Mouse (Mus musculus) adrenal gland (tissue): ENCODE results near the gene Steap4.
"Not testable (repeated sequence)": the region's sequence is repeated elsewhere in the genome, so short reads cannot be mapped to it uniquely, and the experiment has no call there.

ENCODE experiments used
- intact Hi-C: fragments of 180-260 bp; cut with DNase I; formaldehyde crosslinking; loops from one replicate; pipeline ENCODE4 v1.15.1; 2025
- long read RNA-seq, 2 experiments: library from polyadenylated mRNA; unstranded; transcript quantifications; one replicate each; pipeline ENCODE4 v2.0.0; 2020; ENCODE audit warnings: borderline replicate concordance in 1 of 2; ENCODE audit not compliant: insufficient replicate concordance in 1 of 2

The Steap4 gene
- long read RNA-seq, experiment 1, transcript Steap4-201 (5 exons, 3,155 nt) = major isoform, 5 of 5 reads
- long read RNA-seq, experiment 1, partial matches to known transcripts = 0 of 5 reads
- long read RNA-seq, experiment 1, other reads (novel, unspliced or antisense) = 0 of 5 reads
- long read RNA-seq, experiment 2, transcript Steap4-201 (5 exons, 3,155 nt) = major isoform, 5 of 6 reads
- long read RNA-seq, experiment 2, partial matches to known transcripts = 0 of 6 reads
- long read RNA-seq, experiment 2, other reads (novel, unspliced or antisense) = 1 of 6 reads

DNA sequence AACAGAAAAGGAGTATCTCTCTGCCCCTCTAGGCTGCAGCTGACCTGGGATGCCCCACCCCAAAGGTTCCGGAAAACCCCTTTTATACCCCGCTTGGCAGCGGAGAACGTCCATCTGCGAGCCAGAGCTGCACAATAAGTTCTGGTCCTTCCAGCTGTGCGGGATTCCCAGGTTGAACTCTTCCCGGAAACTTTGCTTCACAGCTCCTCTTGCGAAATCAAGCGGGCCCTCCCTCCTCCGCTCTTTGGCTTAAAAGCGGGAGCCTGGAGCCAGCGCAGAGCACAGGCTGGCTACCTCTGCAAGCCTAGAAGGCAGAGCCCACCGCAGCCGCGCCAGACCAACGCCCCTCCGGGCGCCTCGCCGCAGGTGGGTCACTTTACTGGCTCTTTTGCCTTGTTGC lies at the start of gene Steap4:
Steap4 (plus strand) TSS at position 282 of the 400 bp plus-strand sequence.
- intact Hi-C loops = no loop called here

DNA sequence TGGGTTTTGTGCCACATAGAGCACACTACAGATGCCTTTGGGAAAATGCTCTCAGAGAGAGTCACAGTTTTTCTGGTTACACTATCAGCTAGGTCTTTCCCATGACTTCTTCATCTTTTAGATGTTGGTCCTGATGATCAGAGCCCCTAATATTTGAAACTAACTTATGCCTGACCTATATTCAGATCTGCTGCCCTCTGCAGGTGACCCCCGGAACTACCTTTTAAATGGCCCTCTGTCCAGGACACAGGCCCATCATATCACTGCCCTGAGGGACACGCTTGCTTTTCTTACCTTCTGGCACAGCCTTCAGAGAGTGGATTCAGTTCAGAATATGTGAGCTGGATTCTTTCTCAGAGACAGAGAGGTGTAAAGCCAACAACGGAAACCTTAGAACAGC lies 48.3 kb upstream of the Steap4 start:
- intact Hi-C loops = no loop called here

DNA sequence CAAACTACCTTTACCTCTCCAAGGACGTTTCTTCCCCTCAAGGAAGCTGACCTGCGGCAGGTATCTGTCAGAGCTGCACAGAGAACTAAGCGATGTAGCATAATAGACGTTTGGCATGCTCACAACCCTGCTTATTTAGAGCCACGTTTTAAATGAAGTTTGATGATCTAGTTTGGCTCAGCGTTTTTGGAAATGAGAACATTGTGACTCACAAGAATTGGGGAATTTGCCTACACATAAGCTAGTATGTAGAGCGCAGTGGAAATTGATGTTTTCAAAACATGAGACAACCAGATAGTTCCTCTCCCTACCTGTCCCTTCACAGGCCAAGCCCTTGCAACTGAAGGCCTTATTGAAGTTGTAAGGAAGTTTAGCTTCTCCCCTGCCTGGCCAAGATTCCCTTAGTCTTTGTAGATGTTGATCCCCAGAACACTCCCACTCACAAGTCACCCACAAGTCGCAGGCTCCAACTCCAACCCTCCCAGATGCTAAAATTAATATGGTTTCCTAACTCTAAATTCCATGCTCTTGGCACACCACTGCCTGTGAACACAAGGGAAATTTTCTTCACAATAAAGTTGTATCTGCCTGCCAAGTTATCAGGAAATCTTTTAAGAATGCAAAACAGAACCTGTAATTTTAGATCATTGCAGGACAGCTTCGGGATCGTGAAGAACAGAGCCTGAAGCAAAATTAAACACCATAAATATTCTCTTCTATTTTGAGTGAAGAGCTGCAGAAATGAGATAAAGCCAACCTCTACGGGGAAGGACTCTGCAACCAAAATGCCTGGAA lies 42.6 kb upstream of the Steap4 start:
- intact Hi-C loops = no loop called here

DNA sequence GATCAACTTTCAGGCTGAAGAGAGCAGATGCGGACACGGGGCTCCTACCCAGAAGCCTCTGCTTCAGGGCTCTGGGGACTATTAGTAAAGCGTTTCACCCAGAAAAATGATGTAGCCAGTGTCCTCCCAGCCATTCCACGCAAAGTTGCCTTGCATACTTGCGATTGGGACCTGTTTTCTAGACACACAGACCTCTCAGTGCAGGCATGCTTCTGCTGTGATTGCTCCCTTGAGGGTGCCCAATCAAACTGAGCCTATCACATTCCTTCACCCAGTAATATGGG lies 42.0 kb upstream of the Steap4 start:
- intact Hi-C loops = no loop called here

DNA sequence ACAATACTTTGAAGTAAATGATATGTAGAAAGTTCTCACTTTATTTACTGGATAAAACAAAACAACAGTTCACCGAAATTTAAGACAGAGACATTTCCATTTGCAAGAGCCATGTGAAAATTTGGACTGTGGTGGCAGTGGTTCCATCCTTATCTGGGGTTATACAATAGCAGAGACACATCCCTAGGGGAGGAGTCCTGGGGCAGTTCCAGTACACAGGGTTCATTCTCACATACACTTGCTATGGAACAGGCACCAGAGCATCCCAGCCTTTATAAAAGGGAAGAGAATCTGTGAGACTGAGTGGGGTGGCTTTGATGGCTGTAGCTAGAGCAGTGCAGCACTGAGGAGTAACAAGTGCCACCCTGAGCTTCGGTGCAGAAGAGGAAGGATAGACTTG lies 40.6 kb upstream of the Steap4 start:
- intact Hi-C loops = no loop called here

DNA sequence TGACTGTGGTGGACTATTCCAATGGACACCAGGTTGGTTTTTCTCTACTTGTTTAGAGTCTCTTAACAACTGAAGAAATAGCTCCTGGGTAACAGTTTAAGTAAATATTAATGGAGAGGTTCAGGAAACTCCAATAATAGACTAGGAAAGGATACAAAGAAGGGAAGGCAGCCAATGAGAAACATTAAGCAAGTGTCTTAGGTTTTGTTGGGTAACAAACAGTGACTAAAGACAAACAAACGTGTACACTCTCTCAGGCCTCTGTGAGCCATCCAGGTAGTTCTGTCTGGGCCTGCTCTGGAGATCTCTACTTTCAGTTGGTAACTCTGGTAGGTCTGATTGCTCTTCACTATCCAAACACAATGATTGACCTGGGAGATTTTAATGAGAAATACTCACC lies 37.5 kb upstream of the Steap4 start:
- intact Hi-C loops = no loop called here

DNA sequence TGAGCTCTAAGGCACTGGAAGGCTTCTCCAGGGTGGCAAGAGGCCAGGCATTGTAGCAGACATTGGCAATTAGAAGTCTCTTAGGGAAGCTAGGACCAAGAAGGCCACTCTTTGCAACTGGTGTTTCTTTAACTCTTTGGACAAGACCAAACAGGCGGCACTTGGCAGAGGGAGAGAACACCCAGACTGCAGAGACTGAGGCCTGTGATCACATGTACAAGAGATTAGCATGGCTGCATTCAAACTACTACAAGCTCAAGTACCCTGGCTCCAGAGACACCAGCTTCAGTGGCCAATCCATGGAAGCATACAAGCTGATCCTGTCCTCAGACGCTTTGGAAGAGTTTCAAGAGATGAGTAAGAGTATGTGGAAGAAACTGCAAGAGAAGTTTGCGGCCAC lies 36.6 kb upstream of the Steap4 start:
- intact Hi-C loops = no loop called here

DNA sequence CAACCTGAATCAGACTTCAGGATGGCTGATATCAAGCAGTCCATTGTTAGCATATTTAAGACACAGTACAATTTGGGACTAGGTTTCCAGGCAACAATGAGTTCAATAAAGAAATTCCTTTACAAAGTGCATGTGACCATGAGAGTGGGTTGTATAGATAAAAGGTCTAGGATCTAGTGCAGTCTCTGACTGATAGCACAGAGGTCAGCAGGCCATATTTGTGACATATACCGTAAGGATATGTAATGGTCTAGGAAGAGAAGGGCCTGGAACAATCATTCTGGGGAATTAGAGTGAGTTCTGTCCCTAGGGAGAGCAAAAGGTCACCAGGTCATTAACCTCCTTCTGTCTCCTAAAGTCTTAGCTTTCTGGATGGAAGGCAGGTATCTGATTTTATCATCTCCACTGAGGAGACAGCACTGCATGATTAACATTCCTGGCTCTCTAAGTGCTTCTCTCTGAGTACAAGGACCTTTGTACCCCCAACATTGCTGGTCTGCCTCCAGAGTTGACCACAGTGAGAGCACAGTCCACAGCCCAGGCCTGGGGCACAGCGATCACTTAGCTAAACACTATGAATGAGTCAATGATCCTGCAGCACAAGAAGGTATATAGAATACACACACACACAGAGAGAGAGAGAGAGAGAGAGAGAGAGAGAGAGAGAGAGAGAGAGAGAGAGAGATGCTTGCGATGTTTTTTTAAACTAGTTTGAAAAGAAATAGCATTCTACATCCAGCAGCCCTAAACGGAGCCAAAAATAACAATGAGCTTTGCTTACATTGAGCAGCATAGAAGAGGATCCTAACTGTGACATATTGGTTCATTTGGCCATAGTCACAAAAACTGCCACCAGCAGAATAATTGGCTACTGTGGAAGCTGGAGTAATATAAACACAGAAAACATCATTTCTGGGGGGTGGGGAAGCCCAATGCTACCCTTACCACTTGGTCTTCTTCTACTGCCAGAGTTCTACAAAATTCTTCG lies 27.7 kb upstream of the Steap4 start:
- intact Hi-C loops = no loop called here

DNA sequence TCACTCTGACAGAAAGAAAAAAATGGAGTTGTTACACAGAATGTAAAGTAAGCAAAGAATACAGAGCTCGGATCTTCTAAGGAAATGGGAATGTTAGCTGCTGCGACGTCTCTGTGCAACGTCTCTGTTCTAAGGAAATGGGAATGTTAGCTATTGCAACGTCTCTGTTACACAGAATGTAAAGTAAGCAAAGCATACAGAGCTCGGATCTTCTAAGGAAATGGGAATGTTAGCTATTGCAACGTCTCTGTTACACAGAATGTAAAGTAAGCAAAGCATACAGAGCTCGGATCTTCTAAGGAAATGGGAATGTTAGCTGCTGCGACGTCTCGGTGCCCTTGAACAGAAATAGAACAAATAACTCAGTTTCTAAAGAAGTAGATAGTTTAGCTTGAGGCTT lies 26.8 kb upstream of the Steap4 start:
- intact Hi-C loops = not testable (repeated sequence)

DNA sequence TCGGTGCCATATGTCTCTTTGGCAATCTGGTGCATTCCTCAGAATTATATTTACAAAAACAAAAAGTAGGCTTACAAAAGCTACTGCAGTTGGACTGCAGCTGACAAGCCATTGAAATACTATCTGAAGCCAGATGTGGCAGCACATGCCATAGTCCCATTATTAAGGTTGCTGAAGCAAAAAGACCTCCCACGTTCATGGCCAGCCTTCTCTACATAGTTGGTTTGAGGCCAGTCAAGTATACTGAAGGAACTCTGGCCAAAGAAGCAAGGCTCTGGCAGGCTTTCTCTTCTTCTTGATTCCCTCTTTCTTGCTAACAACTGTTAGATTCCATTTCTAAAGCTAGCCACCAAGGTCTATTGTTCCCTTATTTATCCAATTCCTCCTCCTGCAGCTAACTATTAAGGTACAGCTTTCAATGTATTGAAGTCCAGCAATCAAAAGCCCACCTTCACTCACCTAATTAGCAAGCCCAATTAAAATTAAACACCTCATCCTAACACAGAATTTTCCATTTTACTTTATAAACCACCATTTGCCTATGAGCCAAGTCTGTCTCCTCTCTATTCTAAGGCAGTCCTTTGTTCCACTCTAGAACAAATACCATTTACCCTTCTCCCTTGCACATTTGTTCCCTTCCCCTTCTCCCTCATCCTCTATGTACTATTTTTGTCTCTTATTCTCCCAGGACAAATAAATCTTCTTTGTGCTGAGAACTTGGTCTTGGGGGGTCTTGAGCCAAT lies 26.2 kb upstream of the Steap4 start:
- intact Hi-C loops = no loop called here

DNA sequence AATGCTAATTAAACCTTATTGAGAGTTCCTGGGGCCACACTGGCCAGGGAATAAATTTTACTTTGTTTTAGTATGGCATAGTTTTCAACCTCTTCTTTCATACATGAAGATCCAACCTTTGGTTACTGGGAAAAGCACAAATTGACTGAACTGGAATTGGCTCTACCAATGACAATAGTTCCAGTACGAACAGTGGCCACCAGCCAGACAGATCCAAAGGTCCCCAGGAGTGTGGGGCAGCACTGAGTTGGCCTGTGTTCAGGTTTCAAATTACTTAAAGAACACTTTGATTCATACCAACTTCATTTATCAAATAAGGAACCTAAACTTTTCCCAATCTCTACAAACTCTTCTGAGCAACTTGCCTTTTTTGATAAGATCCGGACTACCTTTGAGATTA lies 5.4 kb upstream of the Steap4 start:
- intact Hi-C loops = no loop called here

DNA sequence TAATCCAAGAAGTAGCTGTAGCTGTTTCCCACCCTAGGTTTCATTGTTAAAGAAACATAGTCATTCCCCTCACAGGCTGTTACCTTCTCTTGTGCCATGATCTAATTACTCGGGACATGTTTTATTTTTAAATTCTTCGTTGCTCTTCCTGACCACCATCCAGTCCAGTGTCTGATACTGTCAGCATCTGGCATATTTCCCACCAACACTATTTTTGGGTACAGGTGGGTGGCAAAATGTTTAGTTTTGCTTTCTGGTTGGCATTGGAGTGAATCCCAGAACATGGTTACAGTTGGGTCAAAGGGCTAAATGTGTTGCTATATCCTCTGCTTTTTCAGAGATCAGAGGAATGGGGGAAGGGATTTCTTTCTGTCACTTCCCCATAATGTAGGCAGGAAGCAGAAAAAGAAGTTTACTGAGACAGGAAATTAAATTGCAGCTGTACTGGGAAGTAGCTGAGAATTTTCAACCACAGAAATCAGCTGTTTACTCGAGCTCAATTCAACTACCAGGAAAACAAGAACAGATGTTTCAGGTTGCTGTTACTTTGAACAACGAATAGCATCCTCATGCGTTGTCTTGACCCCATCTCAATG lies 4.8 kb upstream of the Steap4 start:
- intact Hi-C loops = no loop called here

DNA sequence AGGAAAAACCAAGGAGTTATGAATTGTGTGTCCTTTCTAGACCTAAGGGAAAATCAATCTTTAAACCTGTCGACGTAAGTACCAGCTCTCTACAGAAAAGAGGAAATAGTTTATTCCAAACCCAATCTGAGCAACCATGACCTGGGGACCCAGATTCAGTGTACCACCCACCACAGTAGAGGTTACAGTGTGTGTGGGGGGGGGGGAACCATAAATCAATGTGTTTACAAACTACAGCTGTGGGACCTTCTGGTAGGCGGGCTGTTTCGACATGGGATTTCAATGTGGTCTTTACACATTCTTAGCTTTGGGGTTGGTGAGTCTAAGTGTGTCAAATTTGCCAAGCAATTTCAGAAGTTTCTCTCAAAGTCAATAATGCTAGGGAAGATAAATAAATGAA lies 2.2 kb upstream of the Steap4 start:
- intact Hi-C loops = no loop called here

DNA sequence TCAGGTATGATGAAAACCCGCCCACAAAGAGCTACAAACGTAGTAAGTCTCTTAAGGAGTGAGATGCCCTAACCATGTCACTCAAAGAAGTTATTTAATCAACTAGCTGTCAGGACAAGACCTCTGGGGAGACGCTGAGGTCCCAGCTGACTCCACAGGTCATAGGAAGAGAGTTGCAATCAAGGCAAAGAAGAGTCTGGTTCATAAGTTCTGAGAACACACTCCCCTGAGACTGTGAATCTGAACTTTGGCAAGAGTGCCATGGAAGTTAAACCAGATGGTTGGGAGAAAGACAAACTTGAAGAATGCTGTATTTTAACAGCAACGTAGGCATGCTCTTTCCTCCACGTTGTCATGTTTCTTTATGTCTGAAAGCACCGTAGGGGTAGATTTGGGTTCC lies 971 bp upstream of the Steap4 start:
- intact Hi-C loops = no loop called here

DNA sequence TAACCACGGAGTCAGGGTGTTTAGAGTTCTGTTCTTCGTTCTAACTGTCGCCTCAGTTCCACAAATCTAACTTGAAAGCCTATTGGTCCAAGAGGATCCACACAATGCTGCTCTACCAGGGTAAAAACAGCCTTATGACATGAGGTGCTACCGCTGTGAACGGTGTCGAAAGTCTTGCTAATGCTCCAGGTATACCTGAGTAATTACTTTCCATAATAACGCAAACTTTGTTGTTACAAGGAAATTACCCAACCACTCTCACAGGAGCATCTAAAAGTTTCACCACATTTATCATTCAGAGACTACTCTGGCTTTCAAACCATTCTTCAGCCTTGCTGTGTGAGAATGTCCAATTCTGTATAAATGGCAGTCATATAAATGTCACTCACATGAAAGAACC lies 856 bp downstream of the Steap4 start:
- intact Hi-C loops = no loop called here

DNA sequence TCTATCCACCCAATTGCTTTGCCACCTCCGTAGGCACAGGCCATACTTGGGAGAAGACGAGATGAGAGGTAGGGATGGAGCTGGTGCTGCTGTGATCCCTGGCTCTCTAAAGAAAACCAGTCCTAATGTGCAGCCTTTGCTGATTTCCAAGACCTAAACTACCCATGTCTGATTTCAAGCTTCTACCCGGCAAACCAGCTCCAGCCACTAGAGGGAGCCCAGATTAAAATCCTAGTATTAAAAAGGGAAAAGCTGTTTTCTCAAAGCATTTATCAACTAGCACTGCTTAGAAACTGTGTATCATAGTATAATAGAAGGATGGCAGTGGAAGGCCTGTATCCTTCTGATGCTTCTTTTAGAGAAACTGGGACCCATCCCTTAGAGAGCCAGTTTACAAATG lies 5.0 kb downstream of the Steap4 start:
- intact Hi-C loops = no loop called here

DNA sequence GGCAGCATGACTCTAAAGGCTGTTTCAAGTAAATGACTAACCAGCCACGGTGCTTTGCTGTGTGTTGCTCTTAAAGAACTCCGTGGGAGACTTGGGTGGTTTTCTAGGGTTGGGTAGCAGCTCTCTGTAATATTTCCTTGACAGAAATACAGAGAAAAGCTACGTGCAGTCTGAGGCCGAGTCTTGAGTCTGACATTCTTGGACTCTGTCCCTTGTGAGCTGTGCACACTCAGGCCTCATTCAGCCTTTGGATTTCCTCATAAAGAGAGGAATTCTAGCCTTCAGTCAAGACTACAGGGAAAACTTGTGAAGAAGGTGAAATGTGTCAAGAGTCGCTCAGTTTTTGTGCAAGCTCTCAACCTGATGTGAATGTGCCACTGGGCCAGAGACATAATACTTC lies 7.9 kb downstream of the Steap4 start:
- intact Hi-C loops = no loop called here

DNA sequence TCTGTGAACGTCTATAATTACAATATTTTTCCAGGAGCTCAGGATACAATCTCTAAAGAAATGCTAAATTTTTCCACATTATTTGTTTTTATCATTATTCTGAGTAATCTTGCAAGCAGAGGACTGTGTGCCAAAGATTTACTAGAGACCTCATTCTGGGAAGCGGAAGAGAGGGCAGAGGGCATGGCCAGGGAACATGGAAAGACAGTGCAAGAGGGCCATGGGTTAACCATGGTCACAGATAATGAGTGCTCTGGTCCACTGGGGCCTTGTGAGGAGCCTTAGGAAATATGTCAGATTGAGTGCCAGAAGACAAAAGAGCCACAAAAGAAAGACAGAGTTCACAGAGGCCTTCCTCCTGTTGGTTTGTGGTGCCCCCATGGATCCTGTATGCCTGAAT lies 12.0 kb downstream of the Steap4 start:
- intact Hi-C loops = no loop called here

DNA sequence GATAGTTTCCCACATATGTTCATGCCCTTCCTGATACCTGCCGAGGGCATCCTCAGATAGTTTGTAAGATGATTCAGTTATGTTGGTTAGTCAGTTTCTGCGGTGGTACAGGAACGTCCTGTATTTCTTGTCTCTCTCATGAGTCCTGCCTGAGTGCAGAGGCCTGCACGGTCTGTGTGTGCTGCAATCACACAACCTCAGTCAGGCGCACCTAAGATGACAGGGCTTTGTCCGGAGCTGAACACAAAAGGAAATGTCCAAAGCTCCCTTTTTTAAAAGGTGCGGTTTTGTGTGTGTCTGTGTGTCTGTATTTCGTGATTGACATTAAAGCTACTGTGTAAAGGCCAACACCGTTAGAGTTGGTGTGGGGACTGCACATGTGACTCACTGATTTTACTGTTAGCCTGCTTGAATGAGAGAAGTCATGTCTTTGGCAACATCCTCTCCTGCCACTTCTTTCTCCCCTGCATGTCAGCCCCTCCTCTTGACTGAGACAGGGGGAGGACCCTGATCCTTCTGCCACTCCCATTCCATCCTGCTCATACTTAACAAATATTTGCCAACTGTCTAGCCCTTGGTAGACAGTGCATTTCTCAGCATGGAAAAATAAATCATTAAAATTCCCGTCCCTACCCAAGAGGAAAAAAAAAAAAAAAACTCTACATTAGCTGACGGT lies 14.4 kb downstream of the Steap4 start:
- intact Hi-C loops = no loop called here

DNA sequence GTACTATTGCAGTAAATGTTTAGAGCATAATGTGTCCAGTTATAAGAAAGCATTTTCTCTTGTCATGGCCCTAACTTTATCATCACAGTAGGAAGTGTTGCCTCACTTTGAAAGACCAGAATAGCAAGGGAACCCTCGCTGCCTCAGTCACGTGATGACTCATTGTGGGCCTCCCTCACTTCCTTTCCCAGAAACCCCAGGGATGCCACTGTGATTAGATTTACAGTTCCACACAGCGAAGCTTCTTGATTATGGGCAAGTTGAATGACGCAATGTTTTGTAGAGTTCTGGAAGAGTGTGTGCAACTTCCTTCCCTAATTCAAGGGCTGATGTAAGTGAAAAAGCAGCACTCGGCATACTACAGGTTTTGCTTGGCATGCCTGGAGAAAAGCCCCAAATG lies 20.3 kb downstream of the Steap4 start:
- intact Hi-C loops = no loop called here
